Mouse (Mus musculus): Measurements from ENCODE around the gene Pml. TPM values are rescaled to one million over a fixed set of nuclear protein-coding genes. Genes with fewer than 3 reads are reported as not detected.

The Pml gene
- polyA plus RNA-seq, 1 experiment from 2014 or later: 8.5 TPM

DNA sequence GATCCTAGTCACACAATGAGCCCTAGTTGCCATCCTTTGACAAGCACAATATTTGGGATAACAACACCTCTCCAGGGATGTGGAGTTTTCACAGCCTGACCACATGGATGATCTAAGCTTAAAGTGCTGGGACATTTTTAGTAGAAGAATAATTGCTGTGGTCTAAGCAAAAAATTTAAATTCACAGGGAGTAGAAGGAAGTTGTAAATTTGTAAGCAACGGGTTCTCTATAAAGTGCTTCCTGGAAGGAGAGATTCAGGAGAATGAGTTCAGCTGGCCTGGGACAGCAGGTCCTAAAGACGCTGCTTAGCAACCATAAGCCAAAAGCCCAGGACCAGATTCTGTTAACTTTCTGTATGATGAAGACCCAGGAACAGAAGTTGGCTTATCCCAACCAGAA is 40.3 kb upstream of the Pml start:
- 43% methylated on average over 2 of the region's 2 CpGs for WGBS (ENCODE audit: insufficient replicate concordance)
- TF ChIP-seq CTCF (IDR thresholded peaks at IDR 0.05; ENCODE audit: low read depth): no peak
- no peak for TF ChIP-seq EP300 (IDR thresholded peaks at IDR 0.05; ENCODE audit: low read depth)
- no peaks in the 10 kb centered on the region for H3K9me3 ChIP-seq (ENCODE audit: low read length)
- no peaks in the 10 kb centered on the region for H3K36me3 ChIP-seq (replicated peaks; ENCODE audit: insufficient read depth, low read length)
- H3K27ac ChIP-seq (ENCODE audit: low read depth): no peak overlapping the region
- DNase-seq: no peak
- H3K4me3 ChIP-seq (ENCODE audit: low read depth, low read length): no peak overlapping the region
- no peaks in the 10 kb centered on the region for H3K4me1 ChIP-seq (ENCODE audit: insufficient read depth)
- H3K27me3 ChIP-seq (ENCODE audit: insufficient read depth, low read length): no peaks in the 10 kb centered on the region
- no peak overlapping the region for H3K4me2 ChIP-seq (ENCODE audit: low read depth, low read length)
- no peak for ATAC-seq
- H3K9ac ChIP-seq (replicated peaks): no peak overlapping the region

DNA sequence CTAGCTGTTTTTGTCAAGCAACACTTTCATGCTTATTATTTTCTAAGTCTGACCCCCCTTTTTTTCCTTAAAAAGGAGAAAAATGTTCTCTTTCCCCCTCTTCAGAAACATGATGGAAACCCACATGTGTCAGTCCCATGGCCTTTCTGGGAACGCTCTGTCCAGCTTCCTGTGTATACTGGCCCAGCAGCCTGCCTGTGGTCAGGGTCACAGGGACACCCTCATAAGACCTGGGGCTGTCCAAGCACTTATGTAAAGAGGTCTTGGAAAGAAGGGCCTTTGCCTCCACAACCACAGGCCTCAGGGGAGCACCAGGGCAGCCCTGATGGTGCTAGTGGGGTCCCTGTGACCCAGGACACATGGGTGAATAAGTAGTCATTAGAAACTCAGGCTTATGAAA is 39.5 kb upstream of the Pml start:
- Histone ChIP-seq H3K4me1 (ENCODE audit: insufficient read depth) (no peaks in the 10 kb centered on the region), H3K9me3 (ENCODE audit: low read length) (no peaks in the 10 kb centered on the region), H3K27ac (ENCODE audit: low read depth) (no peak overlapping the region), H3K36me3 (replicated peaks; ENCODE audit: insufficient read depth, low read length) (no peaks in the 10 kb centered on the region), H3K4me2 (ENCODE audit: low read depth, low read length) (no peak overlapping the region), H3K9ac (replicated peaks) (no peak overlapping the region), H3K4me3 (ENCODE audit: low read depth, low read length) (no peak overlapping the region), H3K27me3 (ENCODE audit: insufficient read depth, low read length) (no peaks in the 10 kb centered on the region)
- TF ChIP-seq EP300 (IDR thresholded peaks at IDR 0.05; ENCODE audit: low read depth) (no peak), CTCF (IDR thresholded peaks at IDR 0.05; ENCODE audit: low read depth) (no peak)
- ATAC-seq (no peak), DNase-seq (no peak)
- WGBS (ENCODE audit: insufficient replicate concordance): 64% methylated on average over 1 of the region's 1 CpGs

DNA sequence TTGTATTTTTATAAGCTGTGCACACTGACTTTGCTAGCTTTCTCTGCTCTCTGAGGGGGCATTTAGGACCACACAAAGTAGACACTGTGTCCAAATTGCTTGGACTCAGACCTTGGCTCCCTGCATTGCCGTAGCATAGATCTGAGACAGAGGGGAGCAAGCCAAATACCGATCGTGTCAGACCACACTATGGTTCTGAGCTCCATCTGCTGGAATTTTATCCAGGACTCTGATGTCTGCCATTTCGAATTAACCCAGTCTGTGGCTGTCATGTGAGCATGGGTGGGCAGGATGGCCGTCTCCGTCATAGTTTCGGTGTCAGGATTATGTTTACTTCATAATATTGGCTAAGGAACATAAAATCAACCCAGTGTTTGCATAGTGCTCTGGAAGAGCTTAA is 33.8 kb upstream of the Pml start:
- no peak for ATAC-seq
- no peak for DNase-seq
- TF ChIP-seq CTCF (IDR thresholded peaks at IDR 0.05; ENCODE audit: low read depth) (no peak), EP300 (IDR thresholded peaks at IDR 0.05; ENCODE audit: low read depth) (no peak)
- Histone ChIP-seq H3K4me1 (ENCODE audit: insufficient read depth) (no peaks in the 10 kb centered on the region), H3K4me2 (ENCODE audit: low read depth, low read length) (no peak overlapping the region), H3K9ac (replicated peaks) (no peak overlapping the region), H3K27ac (ENCODE audit: low read depth) (no peak overlapping the region), H3K36me3 (replicated peaks; ENCODE audit: insufficient read depth, low read length) (no peaks in the 10 kb centered on the region), H3K4me3 (ENCODE audit: low read depth, low read length) (no peak overlapping the region), H3K9me3 (ENCODE audit: low read length) (no peaks in the 10 kb centered on the region), H3K27me3 (ENCODE audit: insufficient read depth, low read length) (no peaks in the 10 kb centered on the region)
- 70% methylated on average over 7 of the region's 7 CpGs for WGBS (ENCODE audit: insufficient replicate concordance)

DNA sequence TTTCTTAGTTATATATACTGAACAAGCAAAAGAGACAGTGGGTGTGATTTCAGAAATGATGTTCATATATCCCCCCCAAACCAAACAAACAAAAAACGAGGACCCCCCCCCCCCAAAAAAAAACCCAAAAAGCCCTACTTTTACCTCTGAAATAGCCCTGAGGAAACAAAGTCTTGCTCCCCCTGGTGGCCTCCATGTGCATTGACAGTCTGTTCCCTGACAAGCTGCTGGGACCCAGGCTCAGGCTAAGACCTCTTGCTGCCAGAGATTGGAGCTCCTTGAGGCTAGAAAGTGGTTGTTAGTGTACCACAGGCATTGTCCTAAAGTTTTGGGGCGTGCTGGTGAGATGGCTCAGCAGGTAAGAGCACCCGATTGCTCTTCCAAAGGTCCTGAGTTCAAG is 32.0 kb upstream of the Pml start:
- TF ChIP-seq CTCF (IDR thresholded peaks at IDR 0.05; ENCODE audit: low read depth) (peak; percentile 79), EP300 (IDR thresholded peaks at IDR 0.05; ENCODE audit: low read depth) (no peak)
- WGBS (ENCODE audit: insufficient replicate concordance): 35% methylated on average over 3 of the region's 3 CpGs
- DNase-seq (peak; percentile 64), ATAC-seq (no peak)
- Histone ChIP-seq H3K4me2 (ENCODE audit: low read depth, low read length) (no peak overlapping the region), H3K36me3 (replicated peaks; ENCODE audit: insufficient read depth, low read length) (no peaks in the 10 kb centered on the region), H3K9ac (replicated peaks) (no peak overlapping the region), H3K27me3 (ENCODE audit: insufficient read depth, low read length) (no peaks in the 10 kb centered on the region), H3K9me3 (ENCODE audit: low read length) (no peaks in the 10 kb centered on the region), H3K4me1 (ENCODE audit: insufficient read depth) (no peaks in the 10 kb centered on the region), H3K27ac (ENCODE audit: low read depth) (no peak overlapping the region), H3K4me3 (ENCODE audit: low read depth, low read length) (no peak overlapping the region)

DNA sequence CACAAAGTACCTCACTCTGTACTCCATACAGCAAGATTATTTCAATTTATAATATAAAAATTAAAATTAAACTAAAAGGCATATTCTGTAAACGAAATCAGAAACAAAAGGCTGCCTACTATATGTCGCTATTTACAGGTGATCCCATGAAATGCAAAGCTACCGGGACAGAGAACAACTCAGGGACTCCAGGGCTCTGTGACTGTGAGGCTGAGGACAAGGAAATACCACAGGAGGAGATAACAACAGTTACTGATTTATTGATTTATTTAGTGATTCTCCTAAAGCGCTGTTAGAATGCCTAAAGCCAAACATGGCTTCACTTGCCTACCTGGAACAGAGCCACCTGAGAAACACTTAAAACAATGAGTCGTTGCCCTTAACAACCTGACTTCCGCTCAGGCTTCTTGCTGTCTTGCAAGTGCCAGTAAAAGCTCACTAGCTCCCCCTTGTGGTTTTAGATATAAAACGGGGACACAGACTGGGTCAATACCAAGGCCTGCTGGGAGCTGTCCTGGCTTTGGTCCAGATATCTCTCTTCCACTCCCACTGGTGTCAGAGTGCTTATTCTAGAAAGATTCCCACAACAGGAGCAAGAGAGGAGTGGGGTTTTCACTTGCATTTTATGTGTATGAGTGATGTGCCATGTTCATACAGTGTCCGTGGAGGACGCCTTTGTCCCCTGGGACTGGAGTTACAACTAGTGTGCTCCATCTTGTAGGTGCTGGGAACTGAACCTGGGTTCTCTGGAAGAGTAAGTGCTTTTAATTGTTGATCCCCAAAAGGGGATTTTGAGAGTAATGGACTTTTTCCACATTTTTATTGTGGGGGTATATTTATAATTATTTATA is 30.9 kb upstream of the Pml start:
- H3K27ac ChIP-seq (ENCODE audit: low read depth): no peak overlapping the region
- WGBS (ENCODE audit: insufficient replicate concordance): 33% methylated on average over 9 of the region's 9 CpGs
- no peaks in the 10 kb centered on the region for H3K36me3 ChIP-seq (replicated peaks; ENCODE audit: insufficient read depth, low read length)
- no peak overlapping the region for H3K9ac ChIP-seq (replicated peaks)
- ATAC-seq (peak; percentile 66), DNase-seq (peak; percentile 71)
- TF ChIP-seq CTCF (IDR thresholded peaks at IDR 0.05; ENCODE audit: low read depth): peak; percentile 91
- TF ChIP-seq EP300 (IDR thresholded peaks at IDR 0.05; ENCODE audit: low read depth): no peak
- peaks cover 8% of the 10 kb centered on the region for H3K4me1 ChIP-seq (ENCODE audit: insufficient read depth)
- no peak overlapping the region for H3K4me3 ChIP-seq (ENCODE audit: low read depth, low read length)
- H3K4me2 ChIP-seq (ENCODE audit: low read depth, low read length): no peak overlapping the region
- no peaks in the 10 kb centered on the region for H3K9me3 ChIP-seq (ENCODE audit: low read length)
- H3K27me3 ChIP-seq (ENCODE audit: insufficient read depth, low read length): no peaks in the 10 kb centered on the region

DNA sequence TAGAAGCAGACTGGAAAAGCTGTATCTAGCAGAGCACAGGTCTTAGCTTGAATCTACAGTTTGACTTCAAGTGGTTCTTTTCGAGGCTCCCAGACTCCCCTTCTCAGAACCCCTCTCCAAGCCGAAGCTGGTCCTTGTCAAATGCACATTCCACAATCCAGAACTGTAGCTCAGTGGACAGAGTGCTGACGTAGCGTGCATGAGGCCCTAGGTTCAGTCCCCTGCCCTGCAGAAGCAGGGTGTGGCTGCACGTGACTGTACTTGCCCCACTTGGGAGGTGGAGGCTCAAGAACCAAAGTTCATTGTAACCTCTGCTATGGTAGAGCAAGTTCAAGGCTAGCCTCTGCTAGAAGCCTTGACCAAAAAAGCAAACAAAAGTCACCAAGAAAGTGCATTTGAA is 30.2 kb upstream of the Pml start:
- Histone ChIP-seq H3K4me2 (ENCODE audit: low read depth, low read length) (no peak overlapping the region), H3K27me3 (ENCODE audit: insufficient read depth, low read length) (no peaks in the 10 kb centered on the region), H3K36me3 (replicated peaks; ENCODE audit: insufficient read depth, low read length) (no peaks in the 10 kb centered on the region), H3K9ac (replicated peaks) (no peak overlapping the region), H3K27ac (ENCODE audit: low read depth) (no peak overlapping the region), H3K4me3 (ENCODE audit: low read depth, low read length) (no peak overlapping the region), H3K4me1 (ENCODE audit: insufficient read depth) (peaks cover 12% of the 10 kb centered on the region), H3K9me3 (ENCODE audit: low read length) (no peaks in the 10 kb centered on the region)
- 73% methylated on average over 5 of the region's 5 CpGs for WGBS (ENCODE audit: insufficient replicate concordance)
- TF ChIP-seq CTCF (IDR thresholded peaks at IDR 0.05; ENCODE audit: low read depth): no peak
- no peak for TF ChIP-seq EP300 (IDR thresholded peaks at IDR 0.05; ENCODE audit: low read depth)
- no peak for ATAC-seq
- DNase-seq: no peak
